Mouse (Mus musculus) C2C12 (cell line): ENCODE measurements around the gene Serpina16. TPM values are rescaled to one million over a fixed set of nuclear protein-coding genes. Genes with fewer than 3 reads are reported as not detected.

ENCODE experiments used
- H3K27me3 ChIP-seq: one replicate; pipeline ENCODE4 v1.6.1; 2011; ENCODE audit not compliant: control insufficient read depth, insufficient read depth, insufficient read length
- H3K36me3 ChIP-seq: one replicate; pipeline ENCODE4 v1.6.1; 2011; ENCODE audit not compliant: control insufficient read depth, insufficient read depth
- H3K4me3 ChIP-seq: one replicate; pipeline ENCODE4 v1.5.1; 2011; ENCODE audit warnings: mild to moderate bottlenecking, control low read depth; ENCODE audit not compliant: poor library complexity, insufficient read depth, severe bottlenecking
- H3K79me2 ChIP-seq: one replicate; pipeline ENCODE4 v1.6.1; 2011; ENCODE audit not compliant: control insufficient read depth, insufficient read depth
- H3K79me3 ChIP-seq: one replicate; pipeline ENCODE4 v1.6.1; 2011; ENCODE audit warnings: low read depth, control low read depth
- H3ac ChIP-seq: one replicate; pipeline ENCODE3; 2011; ENCODE audit warnings: low read depth; ENCODE audit not compliant: control insufficient read depth, insufficient read length
- CEBPB ChIP-seq: IDR thresholded peaks from one replicate; pipeline ENCODE4 v1.6.1; 2011; ENCODE audit warnings: low read depth, mild to moderate bottlenecking, control low read depth, moderate library complexity
- CTCF ChIP-seq: IDR thresholded peaks from one replicate; pipeline ENCODE4 v1.5.1; 2011; ENCODE audit not compliant: control insufficient read depth, insufficient read depth, insufficient read length
- FOSL1 ChIP-seq: IDR thresholded peaks from one replicate; pipeline ENCODE4 v1.8.0; 2011; ENCODE audit warnings: mild to moderate bottlenecking, low read length; ENCODE audit not compliant: poor library complexity, insufficient read depth, severe bottlenecking
- MAX ChIP-seq: IDR thresholded peaks from one replicate; pipeline ENCODE4 v1.6.1; 2011; ENCODE audit warnings: mild to moderate bottlenecking, control low read depth
- MYOD1 ChIP-seq: IDR thresholded peaks from one replicate; pipeline ENCODE4 v1.6.1; 2011; ENCODE audit warnings: low read depth; ENCODE audit not compliant: control insufficient read depth, insufficient read length
- MYOG ChIP-seq: IDR thresholded peaks from one replicate; pipeline ENCODE4 v1.6.1; 2011; ENCODE audit not compliant: control insufficient read depth, insufficient read length; ENCODE audit errors: extremely low read depth
- USF1 ChIP-seq: IDR thresholded peaks from one replicate; pipeline ENCODE4 v1.6.1; 2011; ENCODE audit warnings: low read depth, mild to moderate bottlenecking, control low read depth, moderate library complexity
- polyA plus RNA-seq: library from polyadenylated mRNA; unstranded; fragments of >200 nt; fragmentation: generic; extraction: Trizol; gene quantifications from one replicate; pipeline ENCODE4 v1.2.1, GENCODE M21; 2012; ENCODE audit warnings: missing spikeins

The Serpina16 gene
- polyA plus RNA-seq, 1 experiment: not detected

DNA sequence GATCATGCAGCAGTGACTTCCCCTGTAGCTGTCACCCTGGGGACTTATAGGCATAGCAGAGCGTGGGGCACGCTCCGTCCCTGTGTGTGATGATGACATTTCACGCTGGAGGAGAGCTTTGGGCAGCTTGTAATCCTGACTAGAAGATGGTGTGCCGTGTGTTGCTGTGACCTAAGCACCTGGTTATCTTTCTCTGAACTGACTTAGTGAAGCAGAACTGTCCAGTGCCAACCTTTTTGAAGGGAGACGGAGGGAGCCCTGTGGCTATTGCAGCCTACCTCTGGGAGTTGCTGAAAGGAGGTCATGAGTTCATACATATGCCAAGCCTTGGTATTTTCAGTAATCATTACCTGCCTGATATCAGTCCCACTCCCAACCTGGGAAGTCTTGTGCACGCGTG is 19.5 kb upstream of the Serpina16 start, which contains the start of gene Serpina1f:
Gene Serpina1f (minus strand): TSS at position 101 of the 400 bp plus-strand sequence.
- H3K79me2 ChIP-seq: no peaks in the 10 kb centered on the region
- H3K79me3 ChIP-seq: no peaks in the 10 kb centered on the region
- H3K4me3 ChIP-seq: no peak within 1 kb of the TSS
- no peak within 1 kb of the TSS for H3ac ChIP-seq
- H3K27me3 ChIP-seq: no peaks in the 10 kb centered on the region
- H3K36me3 ChIP-seq: no peaks in the 10 kb centered on the region
- no peak for TF ChIP-seq MYOG
- no peak for TF ChIP-seq FOSL1
- no peak for TF ChIP-seq CEBPB
- no peak for TF ChIP-seq MAX

DNA sequence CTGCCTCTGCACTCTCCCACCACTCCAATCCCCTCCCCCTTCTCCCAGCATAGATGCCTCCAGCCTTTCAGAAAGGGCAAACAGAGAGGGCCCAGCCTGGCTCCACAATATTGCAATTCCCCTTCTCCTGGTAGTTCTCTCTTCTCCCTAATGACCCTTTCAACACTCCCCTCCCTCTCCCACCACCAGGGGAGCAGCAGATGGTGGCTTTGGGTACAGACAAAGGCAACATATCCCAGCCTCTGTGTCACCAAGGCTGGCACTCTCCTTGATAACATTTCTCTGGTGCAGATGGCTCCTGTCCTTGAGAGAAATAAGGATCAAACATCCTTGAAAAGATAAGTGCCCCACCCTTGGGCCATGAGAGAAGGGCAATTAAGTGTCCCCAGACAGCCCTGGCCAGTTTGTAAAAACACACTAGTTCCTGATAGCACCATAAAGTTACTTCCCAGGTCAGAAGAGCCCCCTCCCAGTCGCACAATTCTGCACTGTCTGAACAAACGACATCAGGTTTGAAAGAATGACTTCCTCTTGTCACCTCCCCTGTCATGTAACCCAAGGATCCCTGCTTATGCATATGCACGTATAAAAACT is 12.4 kb upstream of the Serpina16 start:
- no peak overlapping the region for H3K4me3 ChIP-seq
- H3K79me2 ChIP-seq: no peaks in the 10 kb centered on the region
- no peaks in the 10 kb centered on the region for H3K36me3 ChIP-seq
- H3K27me3 ChIP-seq: no peaks in the 10 kb centered on the region
- no peak overlapping the region for H3ac ChIP-seq
- no peaks in the 10 kb centered on the region for H3K79me3 ChIP-seq
- no peak for TF ChIP-seq MYOD1
- no peak for TF ChIP-seq FOSL1
- no peak for TF ChIP-seq CTCF
- TF ChIP-seq USF1: no peak
- TF ChIP-seq MYOG: no peak

DNA sequence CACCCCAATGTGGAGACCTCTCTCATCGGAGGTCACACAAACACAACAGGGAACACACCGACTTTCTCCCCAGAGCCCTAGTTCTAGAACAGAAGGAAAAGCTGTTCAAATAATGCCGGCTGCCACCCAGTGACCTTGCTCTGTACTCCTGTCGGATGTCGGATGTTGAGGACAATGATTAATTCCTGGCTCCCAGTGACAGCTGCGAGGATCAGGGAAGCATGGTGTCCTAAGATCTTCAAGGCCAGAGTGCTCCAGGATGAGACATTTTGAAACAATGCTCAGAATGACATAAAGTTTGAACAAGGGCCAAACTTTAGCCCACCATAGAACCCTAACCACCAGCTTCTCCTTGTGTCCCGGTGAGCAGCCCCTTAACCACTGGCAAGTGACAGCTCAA is 11.1 kb upstream of the Serpina16 start:
- no peaks in the 10 kb centered on the region for H3K79me3 ChIP-seq
- no peaks in the 10 kb centered on the region for H3K79me2 ChIP-seq
- H3K27me3 ChIP-seq: no peaks in the 10 kb centered on the region
- H3ac ChIP-seq: no peak overlapping the region
- TF ChIP-seq MYOG (no peak), MYOD1 (peak; percentile 88), FOSL1 (no peak), CEBPB (no peak)
- no peak overlapping the region for H3K4me3 ChIP-seq
- H3K36me3 ChIP-seq: no peaks in the 10 kb centered on the region

DNA sequence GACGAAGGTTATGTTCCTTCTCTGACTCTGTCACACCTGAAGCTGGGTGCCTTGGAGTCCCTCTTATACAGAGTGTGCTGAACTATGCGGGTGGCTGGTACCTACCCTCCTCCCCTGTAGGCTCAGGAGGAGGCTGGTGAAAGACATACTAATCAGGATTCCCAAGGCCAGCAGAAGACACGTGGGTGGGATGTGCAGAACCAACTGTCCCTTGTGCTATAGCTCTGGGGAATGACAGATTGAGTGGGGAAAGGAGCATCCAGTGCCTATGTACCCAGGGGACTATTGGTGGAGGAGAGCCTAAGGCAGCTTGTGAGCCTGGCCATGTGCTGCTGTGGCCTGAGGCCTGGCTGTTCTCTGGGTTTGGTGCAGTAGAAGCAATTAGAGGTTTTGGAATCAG is 10.1 kb upstream of the Serpina16 start:
- Histone ChIP-seq H3ac (no peak overlapping the region), H3K36me3 (no peaks in the 10 kb centered on the region), H3K79me2 (no peaks in the 10 kb centered on the region), H3K27me3 (no peaks in the 10 kb centered on the region), H3K79me3 (no peaks in the 10 kb centered on the region), H3K4me3 (no peak overlapping the region)
- TF ChIP-seq FOSL1: no peak
- TF ChIP-seq CTCF: no peak
- no peak for TF ChIP-seq CEBPB
- no peak for TF ChIP-seq MYOG

DNA sequence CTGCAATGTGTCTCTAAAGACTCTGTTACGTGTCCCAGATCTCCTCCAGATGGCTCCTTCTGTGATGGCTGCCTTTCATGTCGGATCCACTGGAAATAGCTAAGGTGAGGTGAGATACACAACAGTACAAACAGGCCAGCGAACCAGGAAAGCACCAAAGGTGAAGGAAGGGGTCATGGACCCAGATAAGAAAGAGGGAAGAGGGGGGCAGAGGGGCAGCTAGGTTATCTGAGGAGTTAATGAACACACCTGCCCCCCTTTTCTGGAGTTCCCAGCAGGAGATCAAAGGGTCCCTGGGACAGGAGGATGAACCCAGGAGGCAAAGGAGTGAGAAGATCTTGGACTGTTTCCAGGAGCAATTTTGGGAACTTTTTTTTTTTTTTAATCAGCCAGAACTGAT is 9.4 kb upstream of the Serpina16 start:
- no peaks in the 10 kb centered on the region for H3K36me3 ChIP-seq
- H3ac ChIP-seq: no peak overlapping the region
- no peaks in the 10 kb centered on the region for H3K27me3 ChIP-seq
- H3K79me2 ChIP-seq: no peaks in the 10 kb centered on the region
- H3K79me3 ChIP-seq: no peaks in the 10 kb centered on the region
- no peak overlapping the region for H3K4me3 ChIP-seq
- TF ChIP-seq FOSL1 (no peak), CEBPB (no peak), MYOG (no peak), MYOD1 (no peak), CTCF (no peak), MAX (no peak), USF1 (no peak)

DNA sequence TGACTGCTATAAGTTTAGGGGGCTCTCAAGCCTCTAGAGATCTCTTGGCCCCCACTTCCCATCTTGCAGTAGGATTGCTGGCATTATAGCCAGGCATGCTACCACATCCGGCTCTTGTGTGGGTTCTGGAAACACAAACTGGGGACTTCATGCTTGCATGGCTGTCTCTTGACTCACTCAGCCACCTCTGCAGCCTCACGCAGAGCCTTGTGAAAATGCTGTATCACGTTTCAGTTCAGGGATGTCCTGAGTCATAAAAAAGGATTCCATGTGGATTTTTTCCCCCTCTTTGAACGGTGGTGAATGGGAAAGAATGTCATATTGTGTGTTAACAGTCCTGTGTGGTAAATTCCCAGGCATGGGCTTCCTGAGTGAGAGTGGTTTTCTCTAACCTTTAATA is 7.8 kb upstream of the Serpina16 start:
- H3K79me3 ChIP-seq: no peaks in the 10 kb centered on the region
- no peaks in the 10 kb centered on the region for H3K79me2 ChIP-seq
- no peaks in the 10 kb centered on the region for H3K36me3 ChIP-seq
- H3ac ChIP-seq: no peak overlapping the region
- no peaks in the 10 kb centered on the region for H3K27me3 ChIP-seq
- no peak for TF ChIP-seq MYOG
- peak; percentile 86 for TF ChIP-seq MAX
- TF ChIP-seq CEBPB: peak; percentile 32
- no peak for TF ChIP-seq USF1
- peak; percentile 48 for TF ChIP-seq MYOD1
- TF ChIP-seq FOSL1: peak; percentile 91
- no peak overlapping the region for H3K4me3 ChIP-seq
